Mouse (Mus musculus) MEL (cell line): ENCODE results near the gene Scarb1. TPM values are rescaled to one million over a fixed set of nuclear protein-coding genes. Genes with fewer than 3 reads are reported as not detected.

Source experiments
- DNase-seq: peaks from one replicate; pipeline ENCODE4 v3.0.0; 2011; ENCODE audit warnings: low read depth, low spot score
- H3K27ac ChIP-seq: 2 replicates; pipeline ENCODE4 v1.5.1; 2012; ENCODE audit warnings: low read depth, mild to moderate bottlenecking, control low read depth, low read length, moderate library complexity; ENCODE audit not compliant: control insufficient read depth
- H3K27me3 ChIP-seq, 2 experiments: fragments of 150-350 bp in 1 of 2; sonication (generic) in 1 of 2; 2 replicates each; pipeline ENCODE4 v1.6.1; 2012; ENCODE audit warnings: low read length in 2 of 2, mild to moderate bottlenecking in 2 of 2, improper control_type of control experiment in 1 of 2, moderate library complexity in 1 of 2; ENCODE audit not compliant: insufficient read depth in 2 of 2, control insufficient read depth in 1 of 2
- H3K36me3 ChIP-seq, 2 experiments: 2 replicates each; pipeline ENCODE4 v1.6.1; 2012 to 2014; ENCODE audit warnings: low read length in 2 of 2, improper control_type of control experiment in 1 of 2, inconsistent platforms in 1 of 2, mild to moderate bottlenecking in 1 of 2; ENCODE audit not compliant: insufficient read depth in 2 of 2, control insufficient read depth in 1 of 2
- H3K4me1 ChIP-seq, 2 experiments: fragments of 150-350 bp in 1 of 2; sonication (generic) in 1 of 2; 2 replicates each; pipeline ENCODE4 v1.6.1; 2012; ENCODE audit warnings: low read length in 2 of 2, improper control_type of control experiment in 1 of 2, mild to moderate bottlenecking in 1 of 2; ENCODE audit not compliant: insufficient read depth in 2 of 2, control insufficient read depth in 1 of 2
- H3K4me3 ChIP-seq, 2 experiments: fragments of 150-350 bp in 1 of 2; sonication (generic) in 1 of 2; 2 replicates each; pipeline ENCODE4 v1.5.1; 2012; ENCODE audit warnings: low read depth in 2 of 2, low read length in 2 of 2, mild to moderate bottlenecking in 2 of 2, moderate library complexity in 2 of 2, control low read depth in 1 of 2, improper control_type of control experiment in 1 of 2; ENCODE audit not compliant: control insufficient read depth in 1 of 2, insufficient read depth in 1 of 2
- H3K79me2 ChIP-seq: 2 replicates; pipeline ENCODE4 v1.6.1; 2012; ENCODE audit warnings: mild to moderate bottlenecking, low read length, moderate library complexity; ENCODE audit not compliant: control insufficient read depth, poor library complexity, insufficient read depth
- H3K9ac ChIP-seq: 2 replicates; pipeline ENCODE4 v1.6.1; 2012; ENCODE audit warnings: low read depth, mild to moderate bottlenecking, control low read depth, low read length, moderate library complexity; ENCODE audit not compliant: control insufficient read depth, poor library complexity, severe bottlenecking
- H3K9me3 ChIP-seq: fragments of 150-350 bp; sonication (generic); replicated peaks from 2 replicates; pipeline ENCODE4 v1.6.1; 2012; ENCODE audit warnings: mild to moderate bottlenecking, low read length, improper control_type of control experiment, moderate library complexity; ENCODE audit not compliant: insufficient read depth
- BHLHE40 ChIP-seq: IDR thresholded peaks from 2 replicates; pipeline ENCODE4 v1.6.1; 2012; ENCODE audit warnings: low read depth, mild to moderate bottlenecking, inconsistent platforms, low read length, improper control_type of control experiment, borderline replicate concordance
- CHD2 ChIP-seq: IDR thresholded peaks from 2 replicates; pipeline ENCODE4 v1.6.1; 2011; ENCODE audit warnings: low read length, improper control_type of control experiment
- CTCF ChIP-seq, 3 experiments: IDR thresholded peaks in 2 of 3; conservative IDR thresholded peaks in 1 of 3; 2 replicates each; pipeline ENCODE4 v1.5.1; 2011 to 2012; ENCODE audit warnings: low read length in 3 of 3, low read depth in 2 of 3, mild to moderate bottlenecking in 2 of 3, improper control_type of control experiment in 1 of 3, inconsistent platforms in 1 of 3, mixed read lengths in 1 of 3, moderate library complexity in 1 of 3; ENCODE audit not compliant: control insufficient read depth in 1 of 3, insufficient read depth in 1 of 3, poor library complexity in 1 of 3, severe bottlenecking in 1 of 3
- E2F4 ChIP-seq: IDR thresholded peaks from 2 replicates; pipeline ENCODE4 v1.6.1; 2011; ENCODE audit warnings: low read depth, low read length, improper control_type of control experiment, borderline replicate concordance
- ELF1 ChIP-seq: IDR thresholded peaks from 2 replicates; pipeline ENCODE4 v1.6.1; 2014; ENCODE audit warnings: low read depth, mild to moderate bottlenecking, inconsistent platforms, low read length, improper control_type of control experiment, moderate library complexity
- EP300 ChIP-seq, 2 experiments: IDR thresholded peaks; 2 replicates each; pipeline ENCODE4 v1.6.1; 2011; ENCODE audit warnings: improper control_type of control experiment in 2 of 2, low read length in 2 of 2, low read depth in 1 of 2, mild to moderate bottlenecking in 1 of 2
- ETS1 ChIP-seq: IDR thresholded peaks from 2 replicates; pipeline ENCODE4 v1.6.1; 2012; ENCODE audit warnings: low read depth, mild to moderate bottlenecking, inconsistent platforms, low read length, improper control_type of control experiment, moderate library complexity
- GABPA ChIP-seq: IDR thresholded peaks from 2 replicates; pipeline ENCODE4 v1.6.1; 2012; ENCODE audit warnings: low read depth, mild to moderate bottlenecking, inconsistent platforms, low read length, improper control_type of control experiment, moderate library complexity
- GATA1 ChIP-seq: IDR thresholded peaks from 2 replicates; pipeline ENCODE4 v1.6.1; 2011; ENCODE audit warnings: low read depth, low read length, improper control_type of control experiment
- HCFC1 ChIP-seq: IDR thresholded peaks from 2 replicates; pipeline ENCODE4 v1.6.1; 2012; ENCODE audit warnings: low read depth, mild to moderate bottlenecking, inconsistent platforms, low read length, improper control_type of control experiment, moderate library complexity
- JUND ChIP-seq: IDR thresholded peaks from 2 replicates; pipeline ENCODE4 v1.6.1; 2011; ENCODE audit warnings: low read depth, mild to moderate bottlenecking, improper control_type of control experiment, low read length
- KAT2A ChIP-seq: conservative IDR thresholded peaks from 2 replicates; pipeline ENCODE4 v1.6.1; 2012; ENCODE audit warnings: low read depth, low read length, improper control_type of control experiment, inconsistent platforms
- MAFK ChIP-seq: IDR thresholded peaks from 2 replicates; pipeline ENCODE4 v1.6.1; 2011; ENCODE audit warnings: low read depth, mild to moderate bottlenecking, low read length, improper control_type of control experiment, borderline replicate concordance
- MAX ChIP-seq: IDR thresholded peaks from 2 replicates; pipeline ENCODE4 v1.6.1; 2011; ENCODE audit warnings: low read length, improper control_type of control experiment
- MAZ ChIP-seq: IDR thresholded peaks from 2 replicates; pipeline ENCODE4 v1.6.1; 2012; ENCODE audit warnings: low read depth, mild to moderate bottlenecking, inconsistent platforms, low read length, improper control_type of control experiment
- MEF2A ChIP-seq: IDR thresholded peaks from 2 replicates; pipeline ENCODE4 v1.6.1; 2014; ENCODE audit warnings: low read depth, mild to moderate bottlenecking, inconsistent platforms, low read length, improper control_type of control experiment; ENCODE audit not compliant: poor library complexity, insufficient replicate concordance, severe bottlenecking; ENCODE audit errors: extremely low read depth
- MXI1 ChIP-seq: IDR thresholded peaks from 2 replicates; pipeline ENCODE4 v1.6.1; 2011; ENCODE audit warnings: mild to moderate bottlenecking, low read depth, low read length, improper control_type of control experiment
- MYB ChIP-seq: IDR thresholded peaks from 2 replicates; pipeline ENCODE4 v1.6.1; 2011; ENCODE audit warnings: mild to moderate bottlenecking, low read depth, low read length, improper control_type of control experiment
- MYC ChIP-seq: IDR thresholded peaks from 2 replicates; pipeline ENCODE4 v1.6.1; 2011; ENCODE audit warnings: low read depth, mild to moderate bottlenecking, low read length, improper control_type of control experiment, moderate library complexity
- NELFE ChIP-seq: IDR thresholded peaks from 2 replicates; pipeline ENCODE4 v1.6.1; 2011; ENCODE audit warnings: low read depth, low read length, improper control_type of control experiment
- NRF1 ChIP-seq: IDR thresholded peaks from 2 replicates; pipeline ENCODE4 v1.6.1; 2014; ENCODE audit warnings: low read depth, mild to moderate bottlenecking, inconsistent platforms, low read length, improper control_type of control experiment, moderate library complexity; ENCODE audit not compliant: poor library complexity, insufficient read depth, severe bottlenecking
- POLR2A ChIP-seq, 2 experiments: IDR thresholded peaks; 2 replicates each; pipeline ENCODE4 v1.6.1; 2011 to 2012; ENCODE audit warnings: low read length in 2 of 2, mild to moderate bottlenecking in 2 of 2, control low read depth in 1 of 2, improper control_type of control experiment in 1 of 2, low read depth in 1 of 2, moderate library complexity in 1 of 2; ENCODE audit not compliant: control insufficient read depth in 1 of 2, insufficient read depth in 1 of 2, poor library complexity in 1 of 2
- POLR2AphosphoS2 ChIP-seq: IDR thresholded peaks from 2 replicates; pipeline ENCODE4 v1.6.1; 2011; ENCODE audit warnings: low read length, improper control_type of control experiment
- POLR2AphosphoS5 ChIP-seq: IDR thresholded peaks from 2 replicates; pipeline ENCODE4 v1.6.1; 2012; ENCODE audit warnings: low read depth, borderline replicate concordance, mild to moderate bottlenecking, inconsistent platforms, low read length, moderate library complexity, mixed read lengths
- RAD21 ChIP-seq: IDR thresholded peaks from 2 replicates; pipeline ENCODE4 v1.6.1; 2011; ENCODE audit warnings: mild to moderate bottlenecking, low read depth, low read length, improper control_type of control experiment
- RCOR1 ChIP-seq: IDR thresholded peaks from 2 replicates; pipeline ENCODE4 v1.6.1; 2012; ENCODE audit warnings: low read depth, mild to moderate bottlenecking, inconsistent platforms, low read length, improper control_type of control experiment
- SIN3A ChIP-seq: IDR thresholded peaks from 2 replicates; pipeline ENCODE4 v1.6.1; 2012; ENCODE audit warnings: low read length, improper control_type of control experiment, inconsistent platforms
- SMC3 ChIP-seq: IDR thresholded peaks from 2 replicates; pipeline ENCODE4 v1.6.1; 2011; ENCODE audit warnings: low read depth, low read length, improper control_type of control experiment
- TAL1 ChIP-seq: IDR thresholded peaks from 2 replicates; pipeline ENCODE4 v1.6.1; 2012; ENCODE audit warnings: mild to moderate bottlenecking, inconsistent platforms, low read length, moderate library complexity, mixed read lengths
- TBP ChIP-seq: IDR thresholded peaks from 2 replicates; pipeline ENCODE4 v1.8.0; 2011; ENCODE audit warnings: low read depth, low read length, improper control_type of control experiment
- TCF12 ChIP-seq: IDR thresholded peaks from 2 replicates; pipeline ENCODE4 v1.6.1; 2014; ENCODE audit warnings: low read depth, mild to moderate bottlenecking, inconsistent platforms, low read length, improper control_type of control experiment, moderate library complexity
- UBTF ChIP-seq: IDR thresholded peaks from 2 replicates; pipeline ENCODE4 v1.6.1; 2012; ENCODE audit warnings: low read depth, mild to moderate bottlenecking, inconsistent platforms, low read length, improper control_type of control experiment, moderate library complexity, borderline replicate concordance; ENCODE audit not compliant: insufficient read depth
- USF1 ChIP-seq: IDR thresholded peaks from 2 replicates; pipeline ENCODE4 v1.6.1; 2014; ENCODE audit warnings: low read depth, mild to moderate bottlenecking, inconsistent platforms, low read length, improper control_type of control experiment, moderate library complexity
- USF2 ChIP-seq, 2 experiments: IDR thresholded peaks; 2 replicates each; pipeline ENCODE4 v1.6.1; 2011 to 2012; ENCODE audit warnings: improper control_type of control experiment in 2 of 2, low read length in 2 of 2, borderline replicate concordance in 1 of 2, inconsistent platforms in 1 of 2, low read depth in 1 of 2, mild to moderate bottlenecking in 1 of 2; ENCODE audit not compliant: insufficient read depth in 1 of 2
- ZC3H11A ChIP-seq: IDR thresholded peaks from 2 replicates; pipeline ENCODE4 v1.6.1; 2012; ENCODE audit warnings: low read depth, mild to moderate bottlenecking, inconsistent platforms, low read length, improper control_type of control experiment
- ZKSCAN1 ChIP-seq: IDR thresholded peaks from 2 replicates; pipeline ENCODE4 v1.6.1; 2012; ENCODE audit warnings: low read depth, mild to moderate bottlenecking, inconsistent platforms, low read length, improper control_type of control experiment, moderate library complexity
- ZMIZ1 ChIP-seq: IDR thresholded peaks from 2 replicates; pipeline ENCODE4 v1.6.1; 2012; ENCODE audit warnings: low read depth, mild to moderate bottlenecking, inconsistent platforms, low read length, improper control_type of control experiment, moderate library complexity
- ZNF384 ChIP-seq: IDR thresholded peaks from 2 replicates; pipeline ENCODE4 v1.6.1; 2012; ENCODE audit warnings: low read depth, mild to moderate bottlenecking, inconsistent platforms, low read length, improper control_type of control experiment
- polyA plus RNA-seq, 2 experiments: library from polyadenylated mRNA; stranded (reverse) in 1 of 2; unstranded in 1 of 2; fragments of >175 nt in 1 of 2; fragments of >200 nt in 1 of 2; gene quantifications; 2 replicates each; pipeline versions ENCODE4 v1.2.1 to v1.2.4; 2012; ENCODE audit warnings: low replicate concordance in 2 of 2, low read depth in 1 of 2; ENCODE audit not compliant: insufficient read length in 2 of 2, insufficient read depth in 1 of 2, missing spikeins in 1 of 2
- total RNA-seq: library from RNA; depleted of rRNA; stranded (reverse); fragments of 300-350 nt; gene quantifications from 2 replicates; pipeline ENCODE4 v1.2.3, GENCODE M21; 2012

Scarb1 gene
- total and polyA plus RNA-seq, 3 experiments = 53.1 to 98.3 TPM; not detected in 1

DNA sequence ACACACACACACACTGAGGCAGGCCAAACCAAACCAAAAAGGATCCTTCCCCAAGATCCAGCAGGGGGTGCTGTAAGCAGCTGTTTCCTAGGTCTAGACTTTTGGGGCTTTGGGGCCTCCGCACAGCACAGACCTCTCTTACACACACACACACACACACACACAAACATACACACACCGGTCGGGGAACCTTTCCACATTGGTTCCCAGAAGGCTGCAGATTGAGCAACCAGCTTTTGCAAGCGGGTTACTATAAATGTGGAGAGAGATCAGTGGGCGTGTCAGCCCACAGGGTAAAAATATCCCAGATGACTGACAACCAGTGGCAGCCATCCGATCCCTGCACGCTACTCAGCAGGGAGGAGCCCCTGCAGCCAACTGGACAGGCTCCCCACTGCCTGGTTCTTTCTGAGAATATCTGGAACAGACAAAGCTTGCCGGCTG is 67.2 kb downstream of the Scarb1 start:
- Histone ChIP-seq H3K36me3 (peaks cover 0 to 5% of the 10 kb centered on the region in 2 experiments; a peak in 3 of 4 replicates), H3K9ac (no peak overlapping the region; the same call in 1 of the 2 replicates), H3K4me1 (peaks cover 2 to 14% of the 10 kb centered on the region in 2 experiments), H3K27ac (no peak overlapping the region), H3K79me2 (no peaks in the 10 kb centered on the region), H3K27me3 (no peaks in the 10 kb centered on the region), H3K4me3 (peak overlapping the region; percentile 30 to 44; a peak in 3 of 4 replicates), H3K9me3 (no peaks in the 10 kb centered on the region)
- DNase-seq = peak; percentile 85
- TF ChIP-seq USF2 (IDR thresholded peaks at IDR 0.05; ENCODE audit: borderline replicate concordance in 1 of 2, insufficient read depth in 1 of 2, low read depth in 1 of 2, low read length in 2 of 2) (no peak), ZNF384 (no peak), JUND (no peak), ZC3H11A (peak; percentile 60; the same call in 1 of the 2 replicates), MAFK (no peak), CTCF (IDR thresholded peaks at IDR 0.05 in 2 of 3, conservative IDR thresholded peaks at IDR 0.05 in 1 of 3; ENCODE audit: control insufficient read depth in 1 of 3, insufficient read depth in 1 of 3, low read depth in 2 of 3, low read length in 3 of 3, poor library complexity in 1 of 3, severe bottlenecking in 1 of 3) (peak; percentile 50 to 80 (median 68)), TAL1 (no peak), RAD21 (peak; percentile 50), ELF1 (no peak), GABPA (no peak), SIN3A (peak; percentile 27; the same call in 1 of the 2 replicates), POLR2AphosphoS5 (no peak), NRF1 (no peak), MYC (no peak), USF1 (no peak), CHD2 (no peak), RCOR1 (no peak), TCF12 (no peak), TBP (no peak), MAX (no peak), MEF2A (no peak), SMC3 (peak; percentile 76), KAT2A (no peak), ZKSCAN1 (no peak), BHLHE40 (no peak), HCFC1 (no peak), ZMIZ1 (no peak), ETS1 (no peak), MYB (no peak), EP300 (IDR thresholded peaks at IDR 0.05; ENCODE audit: low read depth in 1 of 2, low read length in 2 of 2) (no peak), MXI1 (no peak), NELFE (no peak), POLR2A (IDR thresholded peaks at IDR 0.05; ENCODE audit: control insufficient read depth in 1 of 2, insufficient read depth in 1 of 2, low read depth in 1 of 2, low read length in 2 of 2, poor library complexity in 1 of 2) (no peak), MAZ (peak; percentile 43; the same call in 1 of the 2 replicates), E2F4 (no peak), UBTF (no peak), GATA1 (no peak), POLR2AphosphoS2 (no peak)
